Mouse (Mus musculus): ENCODE data around the gene Gm10277. TPM values are rescaled to one million over a fixed set of nuclear protein-coding genes. Genes with fewer than 3 reads are reported as not detected.

Gene Gm10277
- 1.2 and 1.4 TPM in 2 replicates for polyA plus RNA-seq (2015; fragmentation: Nextera tagmentation; extraction: Ambion mirVana)

DNA sequence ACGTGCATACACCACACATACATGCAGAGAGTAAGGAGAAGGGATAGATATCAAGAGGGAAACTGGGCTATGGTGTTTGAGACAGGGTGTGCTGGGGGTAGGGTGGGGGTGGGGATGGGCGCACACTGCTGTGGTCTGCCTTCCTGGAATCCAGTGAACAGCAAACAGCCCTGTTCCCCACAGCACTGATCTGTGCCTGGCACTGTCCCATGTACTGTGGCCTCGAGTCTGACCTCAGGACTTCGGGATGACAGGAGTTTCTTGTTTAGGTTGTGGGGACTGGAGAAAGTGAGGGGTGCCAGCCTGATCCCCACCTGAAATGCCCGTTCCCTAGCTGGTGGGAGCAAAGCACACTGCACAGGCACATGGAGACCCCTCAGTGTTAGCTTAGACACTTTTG lies at the start of gene Gm10277:
TSS of gene Gm10277 (minus strand) at position 41 of the 400 bp plus-strand sequence.
- H3K4me1 ChIP-seq (ENCODE audit: control insufficient read depth, insufficient read depth, low read length), result peaks cover 60% of the 10 kb centered on the region
- H3K4me2 ChIP-seq (ENCODE audit: low read depth, low read length), result no peak within 1 kb of the TSS
- H3K9ac ChIP-seq (ENCODE audit: low read length), result no peak within 1 kb of the TSS
- peak within 1 kb of the TSS; percentile 97 for H3K27ac ChIP-seq (ENCODE audit: low read length)
- WGBS, result 78% methylated on average over 5 of the region's 5 CpGs
- no peaks in the 10 kb centered on the region for H3K9me3 ChIP-seq (replicated peaks; ENCODE audit: control insufficient read depth, low read length)
- no peak for ATAC-seq (ENCODE audit: insufficient read depth, low FRiP score)
- no peak within 1 kb of the TSS for H3K4me3 ChIP-seq (replicated peaks; ENCODE audit: low read length)
- no peaks in the 10 kb centered on the region for H3K36me3 ChIP-seq (ENCODE audit: control insufficient read depth, insufficient read depth, low read length)
- H3K27me3 ChIP-seq (ENCODE audit: control insufficient read depth, insufficient read depth, low read length), result no peaks in the 10 kb centered on the region

DNA sequence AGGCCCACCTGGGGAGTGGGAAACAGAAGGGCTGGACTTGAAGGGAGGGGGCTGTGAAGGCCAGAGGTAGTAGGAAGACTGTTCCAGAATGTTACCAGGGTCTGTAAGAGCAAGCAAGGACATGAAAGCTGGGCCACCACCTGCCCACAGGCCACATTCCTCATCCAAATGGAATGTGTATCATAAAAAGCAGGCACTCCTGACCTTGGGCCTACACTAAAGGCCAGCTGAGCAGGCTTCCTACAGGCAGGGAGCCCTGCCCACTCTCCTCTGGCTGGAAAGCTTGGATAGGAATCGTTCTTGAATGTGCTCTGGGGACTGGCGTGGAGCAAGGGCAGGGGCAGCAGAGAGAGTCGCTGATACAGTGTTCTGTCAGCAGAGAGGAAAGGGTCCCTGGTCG lies 49.2 kb upstream of the Gm10277 start:
- Histone ChIP-seq H3K27ac (ENCODE audit: low read length) (peak overlapping the region; percentile 48), H3K9me3 (replicated peaks; ENCODE audit: control insufficient read depth, low read length) (no peaks in the 10 kb centered on the region), H3K4me2 (ENCODE audit: low read depth, low read length) (no peak overlapping the region), H3K4me3 (replicated peaks; ENCODE audit: low read length) (no peak overlapping the region), H3K36me3 (ENCODE audit: control insufficient read depth, insufficient read depth, low read length) (peaks cover 4% of the 10 kb centered on the region; the same call in 1 of the 2 replicates), H3K4me1 (ENCODE audit: control insufficient read depth, insufficient read depth, low read length) (no peaks in the 10 kb centered on the region; the same call in 1 of the 2 replicates), H3K9ac (ENCODE audit: low read length) (no peak overlapping the region), H3K27me3 (ENCODE audit: control insufficient read depth, insufficient read depth, low read length) (no peaks in the 10 kb centered on the region)
- peak; percentile 14; the same call in 1 of the 2 replicates for ATAC-seq (ENCODE audit: insufficient read depth, low FRiP score)
- 56% methylated on average over 4 of the region's 4 CpGs for WGBS

DNA sequence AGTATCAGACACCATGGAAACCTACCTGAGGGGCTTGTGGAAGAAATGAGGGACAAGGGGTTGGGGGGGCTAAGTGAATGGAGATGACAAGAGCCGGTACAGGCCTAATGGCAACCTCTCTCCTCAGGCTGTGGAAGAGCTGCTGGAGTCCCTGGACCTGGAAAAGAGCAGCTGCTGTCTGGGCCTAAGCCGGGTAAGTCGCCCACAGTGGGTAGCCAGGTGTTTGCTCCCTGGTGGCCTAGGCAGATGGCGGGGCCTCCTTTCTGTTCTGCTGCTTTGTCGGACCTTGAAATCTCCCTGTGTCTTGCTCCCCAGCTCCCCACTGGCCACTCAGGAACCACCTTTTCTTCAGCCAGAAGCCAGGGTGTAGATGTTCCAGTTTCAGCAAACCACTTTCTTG lies 48.7 kb upstream of the Gm10277 start:
- ATAC-seq (ENCODE audit: insufficient read depth, low FRiP score), result no peak
- Histone ChIP-seq H3K4me1 (ENCODE audit: control insufficient read depth, insufficient read depth, low read length) (no peaks in the 10 kb centered on the region; the same call in 1 of the 2 replicates), H3K36me3 (ENCODE audit: control insufficient read depth, insufficient read depth, low read length) (peaks cover 4% of the 10 kb centered on the region; the same call in 1 of the 2 replicates), H3K27me3 (ENCODE audit: control insufficient read depth, insufficient read depth, low read length) (no peaks in the 10 kb centered on the region), H3K4me2 (ENCODE audit: low read depth, low read length) (no peak overlapping the region), H3K27ac (ENCODE audit: low read length) (peak overlapping the region; percentile 48; the same call in 1 of the 2 replicates), H3K9me3 (replicated peaks; ENCODE audit: control insufficient read depth, low read length) (no peaks in the 10 kb centered on the region), H3K9ac (ENCODE audit: low read length) (no peak overlapping the region), H3K4me3 (replicated peaks; ENCODE audit: low read length) (no peak overlapping the region)
- 80% methylated on average over 5 of the region's 5 CpGs for WGBS

DNA sequence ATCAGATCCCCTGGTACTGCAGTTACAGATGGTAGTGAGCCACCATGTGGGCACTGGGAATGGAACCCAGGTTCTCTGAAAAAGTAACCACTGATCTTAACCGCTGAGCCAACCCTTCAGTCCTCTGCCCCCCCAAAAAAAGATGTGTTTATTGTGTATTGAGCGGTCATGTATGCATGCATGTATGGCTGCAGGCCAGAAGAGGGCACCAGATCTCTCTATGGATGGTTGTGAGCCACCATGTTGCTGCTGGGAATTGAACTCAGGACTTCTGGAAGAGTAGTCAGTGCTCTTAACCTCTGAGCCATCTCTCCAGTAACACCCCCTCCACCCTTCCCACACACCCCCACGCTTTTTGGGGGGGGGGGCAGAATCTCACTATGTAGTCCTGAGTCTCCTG lies 47.6 kb upstream of the Gm10277 start:
- H3K27ac ChIP-seq (ENCODE audit: low read length), result no peak overlapping the region
- no peak overlapping the region for H3K4me3 ChIP-seq (replicated peaks; ENCODE audit: low read length)
- ATAC-seq (ENCODE audit: insufficient read depth, low FRiP score), result no peak
- H3K9me3 ChIP-seq (replicated peaks; ENCODE audit: control insufficient read depth, low read length), result no peaks in the 10 kb centered on the region
- 79% methylated on average over 3 of the region's 3 CpGs for WGBS
- H3K4me2 ChIP-seq (ENCODE audit: low read depth, low read length), result no peak overlapping the region
- no peaks in the 10 kb centered on the region for H3K27me3 ChIP-seq (ENCODE audit: control insufficient read depth, insufficient read depth, low read length)
- H3K36me3 ChIP-seq (ENCODE audit: control insufficient read depth, insufficient read depth, low read length), result peaks cover 4% of the 10 kb centered on the region; the same call in 1 of the 2 replicates
- no peak overlapping the region for H3K9ac ChIP-seq (ENCODE audit: low read length)
- no peaks in the 10 kb centered on the region; the same call in 1 of the 2 replicates for H3K4me1 ChIP-seq (ENCODE audit: control insufficient read depth, insufficient read depth, low read length)

DNA sequence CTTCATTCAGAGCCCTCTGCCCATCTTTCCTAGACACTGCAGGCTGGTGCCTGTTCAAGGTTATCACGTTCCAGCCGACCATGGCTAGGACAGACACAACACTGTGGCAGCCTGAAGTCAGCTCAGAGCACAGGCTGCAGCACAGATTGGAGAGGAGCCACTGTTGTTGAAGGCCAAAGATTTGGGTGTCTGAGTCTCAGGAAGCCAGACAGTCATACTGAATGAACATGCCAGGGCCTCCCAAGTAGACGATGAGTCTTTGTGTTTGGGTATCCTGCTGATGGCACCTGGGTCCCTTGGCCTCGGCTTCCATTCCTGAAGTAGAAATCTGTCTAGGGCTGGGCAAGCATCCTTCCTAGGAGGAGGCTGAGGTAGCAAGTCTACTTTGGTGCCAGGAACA lies 45.0 kb upstream of the Gm10277 start:
- 81% methylated on average over 4 of the region's 4 CpGs for WGBS
- H3K9ac ChIP-seq (ENCODE audit: low read length), result no peak overlapping the region
- H3K4me1 ChIP-seq (ENCODE audit: control insufficient read depth, insufficient read depth, low read length), result no peaks in the 10 kb centered on the region; the same call in 1 of the 2 replicates
- no peaks in the 10 kb centered on the region for H3K9me3 ChIP-seq (replicated peaks; ENCODE audit: control insufficient read depth, low read length)
- H3K4me3 ChIP-seq (replicated peaks; ENCODE audit: low read length), result no peak overlapping the region
- no peak for ATAC-seq (ENCODE audit: insufficient read depth, low FRiP score)
- H3K27ac ChIP-seq (ENCODE audit: low read length), result no peak overlapping the region
- H3K27me3 ChIP-seq (ENCODE audit: control insufficient read depth, insufficient read depth, low read length), result no peaks in the 10 kb centered on the region
- no peak overlapping the region for H3K4me2 ChIP-seq (ENCODE audit: low read depth, low read length)
- peaks cover 12% of the 10 kb centered on the region for H3K36me3 ChIP-seq (ENCODE audit: control insufficient read depth, insufficient read depth, low read length)

DNA sequence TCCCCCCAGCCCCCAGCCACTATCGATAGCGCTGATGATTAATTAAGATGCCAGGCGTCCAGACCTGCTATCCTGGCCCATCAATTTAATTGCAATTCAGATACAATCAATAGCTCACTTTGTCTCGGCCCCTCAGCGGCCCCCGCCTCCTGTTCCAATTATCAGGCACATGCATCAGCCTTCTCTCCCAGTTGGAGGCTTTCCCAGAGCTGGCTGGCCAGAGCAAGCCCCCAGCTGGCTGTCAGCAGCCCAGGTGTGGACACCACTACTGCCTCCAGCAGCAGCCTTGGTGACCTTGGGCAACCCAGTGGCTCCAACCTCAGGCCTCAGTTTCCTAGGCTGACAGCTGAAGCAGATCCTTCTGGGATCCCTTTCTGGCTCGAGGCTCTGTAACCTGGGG lies 43.3 kb upstream of the Gm10277 start:
- Histone ChIP-seq H3K36me3 (ENCODE audit: control insufficient read depth, insufficient read depth, low read length) (peaks cover 12% of the 10 kb centered on the region), H3K9ac (ENCODE audit: low read length) (no peak overlapping the region), H3K9me3 (replicated peaks; ENCODE audit: control insufficient read depth, low read length) (no peaks in the 10 kb centered on the region), H3K27ac (ENCODE audit: low read length) (no peak overlapping the region), H3K4me3 (replicated peaks; ENCODE audit: low read length) (no peak overlapping the region), H3K27me3 (ENCODE audit: control insufficient read depth, insufficient read depth, low read length) (no peaks in the 10 kb centered on the region), H3K4me2 (ENCODE audit: low read depth, low read length) (no peak overlapping the region), H3K4me1 (ENCODE audit: control insufficient read depth, insufficient read depth, low read length) (0 out of 2 replicates have a peak, but pooled peaks cover 3% of the 10 kb centered on the region)
- WGBS, result 49% methylated on average over 7 of the region's 7 CpGs
- ATAC-seq (ENCODE audit: insufficient read depth, low FRiP score), result peak; percentile 31; the same call in 1 of the 2 replicates

DNA sequence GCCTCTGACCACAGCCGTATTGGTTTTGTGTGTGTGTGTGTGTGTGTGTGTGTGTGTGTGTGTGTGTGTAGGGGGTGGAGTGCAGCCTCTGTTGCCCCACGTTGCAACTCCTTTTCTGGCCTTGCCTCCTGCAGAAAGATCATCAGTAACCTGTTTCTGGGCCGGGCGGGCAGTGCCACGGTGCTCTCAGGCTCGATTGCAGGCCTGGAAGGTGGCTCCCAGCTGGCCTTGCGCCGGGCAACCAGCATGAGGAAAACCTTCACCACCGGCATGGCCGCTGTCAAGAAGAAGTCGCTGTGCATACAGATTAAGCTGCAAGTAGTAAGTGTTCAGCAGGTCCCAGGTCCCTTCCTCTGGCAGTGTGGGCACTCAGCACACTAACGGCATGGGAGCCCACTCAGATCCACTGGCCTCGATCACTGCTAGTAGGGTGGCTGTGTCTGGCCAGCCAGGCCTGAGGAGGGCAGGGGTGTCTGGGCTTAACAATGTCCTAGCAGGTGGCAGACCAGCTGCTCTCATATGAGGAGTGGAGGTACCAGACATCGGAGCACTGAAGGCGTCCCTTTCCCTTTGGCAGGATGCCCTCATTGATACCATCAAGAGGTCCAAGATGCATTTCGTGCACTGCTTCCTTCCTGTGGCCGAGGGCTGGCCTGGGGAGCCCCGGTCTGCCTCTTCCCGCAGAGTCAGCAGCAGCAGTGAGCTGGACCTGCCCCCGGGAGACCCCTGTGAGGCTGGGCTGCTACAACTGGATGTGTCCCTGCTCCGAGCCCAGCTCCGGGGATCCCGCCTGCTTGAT lies 41.7 kb upstream of the Gm10277 start:
- no peaks in the 10 kb centered on the region for H3K9me3 ChIP-seq (replicated peaks; ENCODE audit: control insufficient read depth, low read length)
- H3K36me3 ChIP-seq (ENCODE audit: control insufficient read depth, insufficient read depth, low read length), result peaks cover 10% of the 10 kb centered on the region
- no peak overlapping the region for H3K27ac ChIP-seq (ENCODE audit: low read length)
- H3K4me3 ChIP-seq (replicated peaks; ENCODE audit: low read length), result no peak overlapping the region
- H3K9ac ChIP-seq (ENCODE audit: low read length), result no peak overlapping the region
- H3K4me1 ChIP-seq (ENCODE audit: control insufficient read depth, insufficient read depth, low read length), result 0 out of 2 replicates have a peak, but pooled peaks cover 3% of the 10 kb centered on the region
- WGBS, result 78% methylated on average over 23 of the region's 23 CpGs
- H3K4me2 ChIP-seq (ENCODE audit: low read depth, low read length), result no peak overlapping the region
- ATAC-seq (ENCODE audit: insufficient read depth, low FRiP score), result no peak
- no peaks in the 10 kb centered on the region for H3K27me3 ChIP-seq (ENCODE audit: control insufficient read depth, insufficient read depth, low read length)

DNA sequence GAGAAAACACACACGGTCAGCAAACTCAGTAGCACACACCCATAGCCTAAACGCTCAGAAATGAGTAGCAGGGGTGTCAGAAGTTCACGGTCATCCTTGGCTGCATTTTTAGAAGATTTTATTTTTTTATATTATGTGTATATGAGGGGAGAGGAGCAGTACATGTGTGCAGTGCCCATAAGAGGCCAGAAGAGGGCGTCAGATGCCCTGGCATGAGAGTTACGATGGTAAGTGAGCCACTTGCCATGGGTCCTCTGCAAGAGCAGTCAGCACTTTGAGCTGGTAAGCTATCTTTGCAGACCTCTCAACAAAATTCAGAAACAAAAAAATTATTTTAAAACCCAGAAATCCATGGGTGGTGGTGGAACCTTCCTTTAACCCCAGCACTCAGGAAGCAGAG lies 40.6 kb upstream of the Gm10277 start:
- Histone ChIP-seq H3K9me3 (replicated peaks; ENCODE audit: control insufficient read depth, low read length) (no peaks in the 10 kb centered on the region), H3K36me3 (ENCODE audit: control insufficient read depth, insufficient read depth, low read length) (peaks cover 14% of the 10 kb centered on the region; the same call in 1 of the 2 replicates), H3K4me3 (replicated peaks; ENCODE audit: low read length) (no peak overlapping the region)

DNA sequence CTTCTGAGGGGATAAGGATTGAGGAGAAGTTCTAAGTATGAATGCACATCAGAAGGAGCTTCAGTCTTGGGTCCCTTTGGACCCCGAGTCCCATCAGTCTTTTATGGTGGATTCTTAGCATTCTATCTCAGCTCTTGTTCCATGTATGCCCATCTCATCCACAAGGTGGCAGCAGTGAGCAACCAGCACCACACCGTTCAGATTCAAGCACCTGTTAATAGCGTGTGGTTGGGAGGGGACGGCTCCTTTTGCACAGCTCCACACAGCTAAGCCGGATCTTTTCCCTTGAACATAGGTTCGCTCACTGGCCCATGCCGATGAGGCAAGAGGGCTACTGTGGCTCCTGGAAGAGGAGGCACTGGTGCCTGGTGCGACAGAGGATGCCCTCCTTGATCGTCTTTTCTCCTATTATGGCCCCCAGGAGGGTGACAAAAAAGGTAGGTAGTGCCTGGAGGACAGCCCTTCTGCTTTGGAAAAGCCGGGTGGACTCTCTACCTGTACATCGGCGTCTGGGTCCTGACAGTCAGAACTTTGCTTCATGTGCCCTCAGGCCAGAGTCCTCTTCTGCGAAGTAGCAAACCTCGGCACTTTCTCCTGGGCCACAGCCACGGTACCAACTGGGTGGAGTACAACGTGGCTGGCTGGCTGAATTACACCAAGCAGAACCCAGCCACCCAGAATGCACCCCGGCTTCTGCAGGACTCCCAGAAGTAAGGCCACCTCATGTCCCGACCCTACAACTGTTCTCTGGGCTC lies 39.9 kb upstream of the Gm10277 start:
- Histone ChIP-seq H3K36me3 (ENCODE audit: control insufficient read depth, insufficient read depth, low read length) (peaks cover 14% of the 10 kb centered on the region; the same call in 1 of the 2 replicates), H3K9ac (ENCODE audit: low read length) (no peak overlapping the region)
- WGBS, result 59% methylated on average over 18 of the region's 18 CpGs

More for the DNA sequence above, 40.6 kb upstream of the Gm10277 start:
- Histone ChIP-seq H3K27me3 (ENCODE audit: control insufficient read depth, insufficient read depth, low read length) (no peaks in the 10 kb centered on the region), H3K9ac (ENCODE audit: low read length) (no peak overlapping the region), H3K27ac (ENCODE audit: low read length) (no peak overlapping the region), H3K4me1 (ENCODE audit: control insufficient read depth, insufficient read depth, low read length) (0 out of 2 replicates have a peak, but pooled peaks cover 3% of the 10 kb centered on the region), H3K4me2 (ENCODE audit: low read depth, low read length) (no peak overlapping the region)
- 86% methylated on average over 5 of the region's 5 CpGs for WGBS
- no peak for ATAC-seq (ENCODE audit: insufficient read depth, low FRiP score)

More for the DNA sequence above, 39.9 kb upstream of the Gm10277 start:
- 0 out of 2 replicates have a peak, but pooled peaks have one; percentile 44 for ATAC-seq (ENCODE audit: insufficient read depth, low FRiP score)
- no peak overlapping the region for H3K27ac ChIP-seq (ENCODE audit: low read length)
- no peaks in the 10 kb centered on the region for H3K27me3 ChIP-seq (ENCODE audit: control insufficient read depth, insufficient read depth, low read length)
- H3K4me1 ChIP-seq (ENCODE audit: control insufficient read depth, insufficient read depth, low read length), result 0 out of 2 replicates have a peak, but pooled peaks cover 7% of the 10 kb centered on the region
- no peak overlapping the region for H3K4me2 ChIP-seq (ENCODE audit: low read depth, low read length)
- no peaks in the 10 kb centered on the region for H3K9me3 ChIP-seq (replicated peaks; ENCODE audit: control insufficient read depth, low read length)
- H3K4me3 ChIP-seq (replicated peaks; ENCODE audit: low read length), result no peak overlapping the region

Measured in stomach, embryonic 16.5 days (tissue).